Mouse (Mus musculus) megakaryocyte-erythroid progenitor cell, adult 5-6 weeks (primary cell): ENCODE measurements at regions not wholly inside any gene's neighbourhood (a gene's known extent, or its start where the extent isn't known, plus 50 kb on each side); places are given as distances from the start of the nearest gene placed in this dataset.

Experiments used
- ATAC-seq: replicated peaks from 2 replicates; pipeline ENCODE4 v1.8.0; 2016; ENCODE audit warnings: mild to moderate bottlenecking, inconsistent platforms; ENCODE audit not compliant: severe bottlenecking, poor library complexity, low FRiP score, low TSS enrichment

DNA sequence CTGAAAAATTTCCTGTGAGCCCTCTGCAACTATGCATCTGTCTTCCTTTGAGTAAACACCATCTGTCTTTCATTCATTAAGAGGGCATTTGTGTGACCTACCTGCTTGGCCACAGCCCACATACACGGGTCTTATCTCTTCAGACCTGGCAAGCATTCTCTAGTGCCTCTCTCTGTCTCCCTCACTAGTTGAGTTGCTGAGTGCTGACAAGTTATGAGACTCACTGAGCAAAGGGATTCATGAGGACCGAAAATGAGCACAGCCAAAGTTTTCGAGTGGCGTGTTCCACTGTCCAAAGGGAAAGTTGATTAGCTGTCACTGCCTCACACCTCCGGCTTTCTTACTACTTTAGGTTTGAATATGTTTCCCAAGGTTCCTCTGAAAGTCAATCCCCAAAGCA is 328.5 kb downstream of the Pmp22 start:
- ATAC-seq: no peak

DNA sequence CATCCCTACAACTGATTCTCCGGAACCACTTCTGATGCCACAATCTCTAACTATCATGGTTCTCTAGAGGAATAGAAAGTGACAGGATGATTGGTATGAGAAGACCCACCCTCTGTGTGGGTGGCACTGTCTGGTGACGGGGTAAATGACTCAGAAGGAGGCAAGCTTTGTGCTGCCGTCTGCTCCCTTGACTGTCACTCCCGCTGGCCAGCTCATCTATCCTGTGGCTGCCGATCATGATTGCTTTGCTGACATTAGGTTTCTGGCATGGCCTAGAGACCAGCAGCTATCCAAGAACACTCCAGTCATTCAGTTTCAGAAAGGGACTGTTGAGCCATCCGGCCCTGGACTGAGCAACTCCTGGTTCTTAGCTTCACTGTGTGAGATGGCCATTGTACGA is 331.4 kb downstream of the Pmp22 start:
- ATAC-seq: no peak

DNA sequence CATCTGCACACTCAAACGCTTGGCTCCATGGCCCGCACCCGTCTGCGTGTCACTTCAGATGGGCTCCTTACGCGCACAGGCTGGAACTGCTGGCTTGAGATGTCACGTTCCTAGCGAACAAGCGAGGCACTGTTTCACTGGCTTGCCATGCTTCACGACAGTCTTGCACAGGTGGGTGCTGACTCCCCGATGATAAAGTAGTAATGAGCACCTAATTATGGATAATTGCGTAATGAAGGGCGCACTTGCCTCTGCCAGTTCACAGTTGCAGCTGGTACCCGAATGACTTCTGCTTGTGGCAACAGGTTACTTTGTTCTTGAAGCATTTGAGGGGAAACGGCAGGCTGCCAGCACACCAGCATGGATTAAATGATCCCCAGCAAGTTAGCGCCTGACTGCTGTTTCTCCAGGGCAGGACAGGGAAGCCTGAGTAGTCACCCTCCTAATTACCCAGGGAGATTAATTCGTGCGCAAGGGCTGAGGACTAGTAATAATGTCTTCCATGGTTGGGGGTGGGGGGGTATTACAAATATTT is 335.1 kb downstream of the Pmp22 start:
- ATAC-seq: no peak

DNA sequence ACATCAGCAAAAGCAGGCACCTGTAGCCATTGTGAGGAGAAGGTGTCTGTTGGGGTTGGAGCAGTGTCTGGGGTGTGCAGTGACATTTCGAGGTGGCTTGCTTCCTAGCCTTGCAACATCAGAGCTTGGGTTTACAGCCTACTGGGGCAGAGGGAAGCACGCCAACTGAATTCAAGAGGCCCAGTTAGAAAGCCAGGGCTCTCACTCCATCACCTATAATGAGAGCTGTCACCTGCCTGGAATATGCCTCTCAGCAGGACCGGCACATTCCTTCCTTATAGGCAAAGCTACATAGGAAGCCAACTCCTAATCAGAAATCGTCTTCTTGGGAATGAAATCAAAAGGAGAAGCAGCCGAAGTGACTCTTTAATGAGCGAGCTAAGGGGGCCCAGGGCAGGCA is 337.2 kb downstream of the Pmp22 start:
- ATAC-seq: no peak

DNA sequence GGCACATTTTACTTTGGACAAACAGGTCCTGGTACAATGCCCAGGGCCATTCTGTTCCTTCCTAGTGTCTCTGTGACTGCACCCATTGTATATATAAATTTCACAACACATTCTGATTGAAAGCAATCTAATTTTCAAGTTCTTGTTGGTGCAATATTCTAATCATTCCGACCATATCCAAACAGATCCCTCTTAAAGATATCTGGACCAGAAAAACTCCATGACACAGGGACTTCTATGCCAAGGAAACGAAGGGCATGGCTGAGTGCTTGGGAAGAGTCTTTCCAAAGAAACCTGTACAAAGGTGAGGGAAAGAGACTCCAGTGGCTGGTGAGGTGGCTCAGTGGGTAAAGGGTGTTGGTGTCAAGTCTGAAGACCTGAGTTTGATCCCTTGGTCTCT is 337.8 kb downstream of the Pmp22 start:
- ATAC-seq: no peak

DNA sequence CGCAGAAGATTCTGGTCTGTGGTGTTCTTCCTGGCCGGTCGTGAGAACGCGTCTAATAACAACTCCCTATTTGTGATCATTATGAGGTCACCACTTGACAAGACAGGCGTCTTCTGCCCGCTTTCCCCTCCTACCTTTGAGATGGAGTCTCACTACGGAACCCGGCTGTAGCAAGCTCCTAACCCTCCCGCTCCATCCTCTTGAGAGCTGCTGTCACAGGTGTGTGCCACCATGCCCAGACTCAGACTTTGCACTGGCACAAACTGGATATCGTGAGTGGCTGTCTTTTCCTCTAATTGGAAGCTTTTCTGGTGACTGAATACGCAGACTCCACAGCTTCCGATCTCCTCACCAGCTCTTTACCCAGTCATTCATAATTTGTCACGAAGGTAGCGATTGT is 346.0 kb downstream of the Pmp22 start:
- ATAC-seq: no peak

DNA sequence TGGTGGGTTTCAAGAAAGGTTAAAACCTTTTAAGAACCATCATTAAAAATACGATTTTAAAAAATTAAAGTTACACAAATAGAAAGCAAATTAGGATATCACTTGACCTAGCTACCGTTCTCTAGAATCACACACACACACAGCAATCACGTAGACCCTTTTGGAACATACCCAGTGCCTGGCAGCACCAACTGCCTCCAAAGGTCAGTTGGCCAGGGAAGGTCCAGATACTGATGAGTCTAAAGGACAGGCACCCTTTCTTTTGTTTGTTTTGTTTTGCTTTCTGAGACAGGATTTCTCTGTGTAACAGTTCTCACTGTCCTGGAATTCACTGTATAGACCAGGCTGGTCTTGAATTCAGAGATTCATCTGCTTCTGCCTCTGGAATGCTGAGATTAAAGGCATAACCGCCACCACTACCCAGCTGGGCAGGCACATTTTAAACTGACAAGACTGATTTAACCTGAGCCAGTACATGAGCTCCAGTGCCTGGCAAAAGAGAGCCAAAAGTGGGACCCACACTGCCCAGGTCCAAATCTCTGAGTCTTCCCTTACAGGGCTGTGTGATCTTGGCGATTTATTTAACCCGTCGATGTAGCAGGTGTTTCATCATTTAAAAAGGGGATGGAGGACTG is 353.0 kb downstream of the Pmp22 start:
- no peak for ATAC-seq

DNA sequence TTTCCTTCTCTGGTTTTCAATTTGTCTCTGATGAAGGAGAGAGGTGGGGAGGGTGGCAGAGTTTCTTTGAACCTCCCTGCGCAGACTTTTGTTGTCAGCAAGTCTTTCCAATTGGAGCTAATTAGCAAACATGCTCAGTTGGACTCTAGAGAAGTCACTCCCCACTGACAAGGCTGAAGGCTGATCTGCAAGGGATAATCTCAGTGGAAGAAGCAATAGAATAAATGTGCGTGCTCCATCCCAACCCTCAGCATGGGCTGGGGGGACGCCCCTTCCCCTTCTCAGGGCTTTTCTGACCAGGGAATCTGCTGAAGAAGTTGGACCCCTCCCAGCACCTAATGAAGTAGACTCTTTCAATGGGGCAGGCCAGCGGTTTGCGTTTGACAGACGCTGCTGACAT is 353.8 kb downstream of the Pmp22 start:
- no peak for ATAC-seq

DNA sequence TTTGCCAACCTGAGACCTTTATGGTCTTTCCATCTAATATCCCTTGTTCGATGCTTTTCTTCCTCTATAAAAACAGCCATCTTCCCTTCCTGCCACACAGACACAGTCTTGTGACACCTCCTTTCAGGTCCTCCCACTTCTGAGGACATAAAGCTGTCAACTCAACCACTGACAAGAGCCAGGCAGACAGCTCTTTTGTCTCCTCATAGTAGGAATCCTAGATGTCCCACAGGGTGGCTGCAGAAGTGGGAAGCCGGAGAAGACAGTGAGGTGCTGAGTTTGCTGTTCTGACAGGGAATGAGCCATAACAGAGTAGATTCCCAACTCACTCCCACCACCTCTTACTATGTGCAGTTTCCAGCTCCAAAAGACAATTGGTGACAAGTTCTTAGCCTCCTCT is 358.4 kb downstream of the Pmp22 start:
- no peak for ATAC-seq

DNA sequence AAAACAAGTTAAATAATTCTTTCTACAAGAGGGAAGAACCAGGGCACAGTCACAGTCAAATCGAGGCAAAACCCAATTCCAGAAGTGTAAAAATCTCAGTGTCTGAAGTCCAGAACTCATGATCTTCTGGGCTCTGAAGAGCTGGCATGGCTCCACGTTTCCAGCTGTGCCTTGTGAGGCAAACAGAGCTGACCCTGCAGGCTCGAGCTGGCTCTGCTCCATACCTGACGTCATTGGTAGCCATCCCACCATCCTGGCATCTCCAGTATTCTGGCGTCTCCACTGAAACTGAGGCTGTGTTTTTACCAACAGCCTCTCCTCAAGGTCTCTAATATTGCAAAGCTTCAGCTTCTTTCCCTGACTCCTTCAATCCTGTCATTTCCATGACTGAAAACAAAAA is 373.4 kb downstream of the Pmp22 start:
- no peak for ATAC-seq

DNA sequence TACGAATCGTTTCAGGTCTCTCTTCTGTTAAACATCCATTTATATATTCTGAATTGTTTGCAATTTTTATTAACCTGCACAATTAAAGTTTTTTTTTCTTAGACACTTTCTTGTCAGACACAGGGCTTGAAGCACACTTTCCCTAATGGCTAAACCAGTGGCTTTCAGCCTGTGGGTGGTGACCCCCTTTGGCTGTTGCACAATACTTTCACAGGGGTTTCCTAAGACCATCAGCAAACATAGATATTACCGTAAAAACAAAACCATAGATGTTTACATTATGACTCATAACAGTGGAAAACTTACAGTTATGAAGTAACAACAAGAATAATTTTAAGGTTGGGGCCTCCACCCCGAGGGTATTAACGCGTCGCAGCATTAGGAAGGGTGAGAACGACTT is 378.6 kb downstream of the Pmp22 start:
- ATAC-seq: no peak

DNA sequence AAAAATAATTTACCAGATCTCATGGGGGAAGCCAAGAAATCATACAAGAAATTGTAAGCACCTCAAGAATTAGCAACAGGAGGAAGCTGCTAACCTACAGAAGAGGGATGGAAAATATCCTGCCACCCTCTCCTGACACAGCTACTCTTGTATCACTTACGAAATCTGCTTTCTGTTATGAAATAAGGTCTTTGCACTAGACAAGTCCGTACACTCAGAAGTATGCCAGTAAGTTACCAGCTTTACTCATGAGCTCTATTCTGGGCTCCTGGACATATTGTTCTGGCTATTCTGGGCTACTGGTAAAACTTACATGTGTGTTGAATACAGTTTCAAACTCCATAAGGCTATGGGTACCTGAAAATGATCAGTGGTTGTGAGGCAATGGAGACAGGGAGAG is 379.9 kb downstream of the Pmp22 start:
- ATAC-seq: no peak

DNA sequence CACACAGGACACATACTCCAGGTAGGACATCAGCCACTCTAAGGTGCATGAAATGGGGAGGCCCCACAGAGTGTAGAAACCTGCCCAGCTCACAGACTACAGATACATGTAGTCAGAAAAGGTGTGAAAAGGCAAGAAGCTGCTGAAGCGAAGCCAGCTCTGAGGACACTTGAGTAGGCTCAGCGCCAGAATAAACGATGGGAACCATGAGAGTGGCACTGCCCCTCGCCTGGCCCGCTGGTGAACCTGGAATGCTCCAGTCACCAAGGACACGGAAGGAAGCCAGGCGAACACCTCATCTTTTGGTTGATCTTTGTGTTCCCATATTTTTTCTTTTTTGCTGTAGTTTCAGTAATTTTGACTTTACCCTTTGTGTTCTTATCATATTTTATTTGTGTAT is 381.8 kb downstream of the Pmp22 start:
- no peak for ATAC-seq

DNA sequence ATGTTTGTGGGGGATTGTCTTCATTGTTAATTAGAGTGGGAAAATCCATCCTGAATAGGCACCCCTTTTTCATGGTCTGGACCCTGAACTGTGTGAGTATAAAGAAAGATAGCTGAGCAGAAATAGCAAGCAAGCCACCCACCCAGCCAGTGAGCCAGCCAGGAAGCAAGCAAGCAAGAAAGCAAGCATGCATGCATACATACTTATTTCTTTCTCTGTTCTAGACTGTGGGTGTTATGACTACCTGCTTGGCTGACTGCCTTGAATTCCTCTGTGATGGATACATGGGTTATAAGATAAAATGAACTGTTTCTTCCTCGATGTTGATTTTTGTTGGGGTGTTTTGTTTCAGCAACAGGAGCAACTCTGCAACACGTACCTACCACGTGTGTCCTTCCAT is 385.8 kb downstream of the Pmp22 start:
- ATAC-seq: no peak

DNA sequence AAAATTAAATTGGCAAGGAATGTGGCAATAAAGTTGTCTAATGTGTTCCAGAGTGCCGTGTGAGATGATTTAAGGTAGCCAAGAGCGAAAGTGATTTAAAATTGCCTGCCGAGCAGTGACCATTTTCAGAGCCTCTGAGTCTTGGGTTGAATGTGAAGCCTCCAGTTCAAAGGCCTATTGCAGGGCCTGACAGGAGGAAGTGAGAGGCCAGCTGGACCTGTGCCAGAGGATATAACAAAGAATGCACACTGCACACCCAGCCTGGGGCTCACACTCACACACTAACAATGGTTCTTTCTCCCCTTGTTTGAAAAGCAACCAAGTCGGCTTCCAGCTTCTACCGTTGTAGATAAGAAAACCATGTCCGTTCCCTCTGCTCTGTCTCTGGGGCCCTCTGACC is 390.1 kb downstream of the Pmp22 start:
- no peak for ATAC-seq

DNA sequence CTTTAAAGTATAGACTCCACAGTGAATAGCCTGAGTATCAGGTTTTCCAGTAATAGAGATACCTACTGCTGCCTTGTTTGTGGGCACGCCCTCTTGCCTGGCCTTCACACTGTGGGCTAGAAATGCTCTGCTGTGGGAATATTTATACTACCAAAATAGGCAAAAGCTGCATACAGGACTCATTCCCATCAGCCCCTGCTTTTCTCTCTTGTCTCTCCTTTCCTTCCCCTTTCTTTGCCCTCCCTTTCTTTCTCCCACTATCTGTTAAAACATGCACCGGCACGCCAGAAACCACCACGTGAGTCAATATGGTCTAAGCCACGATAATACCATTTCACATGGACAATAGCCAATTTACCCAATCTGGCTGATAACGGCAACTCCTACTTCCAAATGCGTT is 395.5 kb downstream of the Pmp22 start:
- no peak for ATAC-seq

DNA sequence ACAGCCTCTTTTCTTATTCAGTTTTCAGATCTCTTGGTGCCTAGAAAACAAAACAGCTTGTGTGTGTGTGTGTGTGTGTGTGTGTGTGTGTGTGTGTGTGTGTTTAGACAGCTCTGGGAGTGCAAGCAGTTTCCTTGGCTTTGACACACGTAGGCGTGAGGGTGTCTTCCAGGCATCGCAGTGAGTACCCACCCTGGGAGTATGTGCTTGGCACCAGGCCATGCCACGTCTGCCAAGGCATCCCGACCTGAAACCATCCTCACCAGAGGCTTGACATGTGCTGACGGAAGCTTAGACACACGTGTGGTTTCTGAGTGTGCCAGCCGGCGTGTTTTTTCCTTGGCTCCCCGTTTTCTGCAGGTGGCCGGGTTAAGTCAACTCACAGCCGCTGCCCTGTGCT is 396.6 kb downstream of the Pmp22 start:
- ATAC-seq: no peak

DNA sequence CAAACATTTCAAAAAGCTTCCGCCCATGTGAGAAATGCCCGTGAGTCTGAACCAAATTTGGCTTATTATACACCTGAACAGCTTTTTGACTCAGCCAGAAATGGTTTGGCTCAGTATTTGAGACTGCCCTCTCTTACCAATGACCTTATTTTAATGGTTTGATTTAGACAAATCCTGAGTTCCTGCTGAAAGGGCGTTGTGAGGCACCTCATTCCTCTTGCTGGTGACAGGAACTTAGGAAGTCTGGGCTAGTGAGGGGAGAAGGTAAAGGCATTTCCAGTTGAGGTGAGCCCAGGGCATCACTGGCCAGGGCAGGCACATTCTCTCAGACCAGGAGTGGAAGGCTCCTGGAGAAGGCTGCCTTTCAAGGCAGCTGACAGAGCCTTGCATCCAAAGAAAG is 396.1 kb downstream of the Hs3st3b1 start:
- ATAC-seq: no peak

DNA sequence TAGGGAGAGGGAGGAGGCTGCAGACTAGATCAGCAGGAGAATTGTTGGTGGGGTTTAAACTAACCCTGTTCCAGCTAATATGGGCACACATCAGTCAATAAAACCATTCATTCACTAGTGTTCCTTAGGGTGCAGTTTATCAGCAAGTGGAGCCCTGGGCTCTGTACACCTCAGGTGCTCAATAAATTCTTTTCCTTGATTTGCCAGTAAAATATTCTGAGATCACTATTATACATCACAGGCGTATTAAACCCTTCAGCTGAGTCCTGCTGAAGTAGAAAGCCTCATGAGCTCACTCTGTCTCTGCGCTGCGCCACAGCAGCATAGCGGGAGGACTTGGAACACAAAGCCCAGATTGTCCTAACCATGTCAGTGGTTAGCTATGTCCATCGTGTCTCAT is 389.3 kb downstream of the Hs3st3b1 start:
- no peak for ATAC-seq

DNA sequence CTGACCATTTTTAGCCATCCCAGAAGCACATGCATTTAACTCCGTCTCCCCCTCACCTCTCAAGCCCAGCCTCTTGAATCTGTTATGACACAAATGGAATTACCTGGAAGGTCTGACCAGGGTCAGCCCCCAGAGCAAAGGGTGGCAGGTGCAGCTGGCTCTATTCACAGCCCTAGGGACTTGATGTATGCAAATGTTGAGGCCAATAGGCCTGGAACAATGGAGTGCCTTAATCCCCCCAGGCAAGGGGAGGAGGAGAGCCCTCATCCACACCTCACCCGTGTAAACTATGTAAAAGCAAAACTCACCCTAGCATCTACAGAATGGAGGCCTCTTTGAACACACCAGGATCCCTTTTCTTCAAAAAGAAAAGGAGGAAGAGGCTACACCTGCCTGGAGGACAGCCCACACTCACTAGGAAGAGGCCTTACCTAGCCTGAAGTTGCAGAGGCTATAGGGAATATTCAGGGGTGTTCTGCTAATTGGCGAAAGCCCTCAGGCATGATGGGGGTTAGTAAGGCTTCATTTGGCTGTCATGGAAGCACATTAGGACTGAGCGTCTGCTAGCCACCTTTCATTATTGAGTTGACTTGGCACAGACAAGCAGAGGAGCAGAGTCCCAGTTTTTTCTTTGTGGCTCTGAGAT is 388.4 kb downstream of the Hs3st3b1 start:
- no peak for ATAC-seq

DNA sequence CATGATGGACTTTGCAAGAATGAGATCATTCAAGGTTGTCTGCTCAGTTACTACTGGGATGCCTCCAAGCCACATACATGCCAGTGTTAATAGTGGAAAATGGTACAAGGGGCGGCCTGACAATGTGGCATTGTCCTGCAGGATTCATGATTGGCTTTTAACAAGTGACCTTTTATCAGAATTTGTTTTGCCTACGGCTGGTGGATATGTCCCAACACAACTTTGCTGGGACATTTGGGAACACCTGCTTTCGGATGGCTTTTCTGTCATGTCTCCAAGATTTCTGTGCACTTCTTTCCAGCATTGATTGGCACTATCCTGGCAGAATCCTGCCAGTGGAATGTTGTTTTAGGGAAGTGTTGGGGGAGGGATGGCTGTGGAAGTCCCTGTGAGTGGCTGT is 384.4 kb downstream of the Hs3st3b1 start:
- ATAC-seq: no peak
